Mouse (Mus musculus): ENCODE measurements at regions not wholly inside any gene's neighbourhood (a gene's known extent, or its start where the extent isn't known, plus 50 kb on each side); places are given as distances from the start of the nearest gene placed in this dataset.
A peak's percentile ranks its signal among the peaks of the same experiment; 100 is the strongest.

DNA sequence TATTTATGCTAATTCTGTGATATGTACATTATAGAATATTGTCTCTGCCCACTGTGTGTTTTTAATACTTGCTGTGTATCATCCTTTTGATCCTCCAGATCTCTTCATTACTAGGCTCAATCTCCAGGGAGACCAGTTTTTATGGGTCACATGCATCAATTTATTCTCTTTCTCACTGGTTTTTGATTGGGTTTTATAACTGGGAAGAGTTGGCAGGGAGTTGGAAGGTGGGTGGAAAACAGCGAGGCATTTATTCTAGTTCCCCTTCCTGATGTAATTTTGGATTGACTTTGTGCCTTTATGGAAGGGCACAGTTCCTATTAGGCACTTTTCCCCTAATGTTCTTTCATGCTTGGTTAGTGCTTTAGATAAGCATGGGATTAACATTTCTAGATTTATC, 241.4 kb upstream of the Cypt15 start:
- DNase-seq (ENCODE audit: low read depth, low spot score): peak; percentile 23

DNA sequence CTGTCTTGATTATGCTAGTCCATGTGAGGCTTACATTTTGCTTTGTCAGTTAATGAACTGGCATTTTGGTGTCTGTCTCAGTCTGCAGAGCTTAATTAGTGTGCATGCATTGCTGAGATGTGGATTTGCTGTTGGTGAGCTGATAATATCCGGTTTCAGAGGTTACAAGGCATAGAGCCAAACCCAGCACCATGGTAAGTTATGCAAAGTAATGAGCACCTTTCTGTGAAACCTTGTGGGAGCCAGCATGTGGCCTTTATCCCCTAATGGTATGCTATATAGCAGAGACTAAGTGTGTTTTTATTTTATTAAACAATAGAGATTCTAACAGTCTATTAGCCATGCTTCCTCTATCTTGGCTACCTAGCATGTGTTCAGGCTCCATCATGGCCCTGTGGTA, 240.1 kb upstream of the Cypt15 start:
- no peak for DNase-seq (ENCODE audit: low read depth, low spot score)

DNA sequence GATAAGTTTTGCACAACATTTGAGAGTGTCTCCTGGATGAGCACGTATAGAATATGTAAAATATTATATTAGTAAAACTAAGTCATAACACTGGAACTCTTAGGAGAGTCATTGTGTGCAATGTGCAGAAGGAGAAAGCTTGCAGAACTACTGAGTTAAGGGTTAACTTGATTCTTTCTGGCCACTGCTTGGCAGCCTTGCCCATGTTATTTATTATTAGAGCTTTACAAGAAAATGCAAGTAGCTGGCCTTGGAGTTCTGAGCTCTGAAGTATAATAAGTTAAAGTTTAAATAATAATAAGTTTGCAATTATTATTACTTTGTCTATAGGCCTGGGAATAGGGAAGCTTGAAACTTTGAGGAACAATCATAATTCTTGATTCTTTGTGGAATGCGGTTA, 216.7 kb upstream of the Cypt15 start:
- DNase-seq (ENCODE audit: low read depth, low spot score): no peak

Data from telencephalon, adult 2 months (tissue).